Mouse (Mus musculus) hindbrain, embryonic 11.5 days (tissue): Measurements from ENCODE around the gene Draxin. TPM values are rescaled to one million over a fixed set of nuclear protein-coding genes. Genes with fewer than 3 reads are reported as not detected.

ENCODE experiments used
- ATAC-seq: fragments of 200-750 bp; cut with Nextera tagmentation; 2 replicates; pipeline ENCODE4 v1.8.0; 2017; ENCODE audit warnings: mild to moderate bottlenecking, moderate TSS enrichment, moderate library complexity; ENCODE audit not compliant: low FRiP score
- DNase-seq: peaks from one replicate; pipeline ENCODE4 v3.0.0-alpha.2; 2015; ENCODE audit warnings: low spot score
- H3K27ac ChIP-seq: fragments of 300-500 bp; sonication (generic); 2 replicates; pipeline ENCODE4 v1.5.1; 2014; ENCODE audit warnings: mild to moderate bottlenecking, low read depth, low read length
- H3K27me3 ChIP-seq: fragments of 300-500 bp; sonication (generic); 2 replicates; pipeline ENCODE4 v1.6.1; 2014; ENCODE audit warnings: mild to moderate bottlenecking, low read length, moderate library complexity, mixed read lengths; ENCODE audit not compliant: control insufficient read depth, insufficient read depth
- H3K36me3 ChIP-seq: fragments of 300-500 bp; sonication (generic); 2 replicates; pipeline ENCODE4 v1.6.1; 2014; ENCODE audit warnings: mild to moderate bottlenecking, low read length, moderate library complexity, mixed read lengths; ENCODE audit not compliant: control insufficient read depth, insufficient read depth
- H3K4me1 ChIP-seq: fragments of 300-500 bp; sonication (generic); replicated peaks from 2 replicates; pipeline ENCODE4 v1.6.1; 2014; ENCODE audit warnings: low read length, mixed read lengths; ENCODE audit not compliant: control insufficient read depth, insufficient read depth
- H3K4me2 ChIP-seq: fragments of 300-500 bp; sonication (generic); replicated peaks from 2 replicates; pipeline ENCODE4 v1.6.1; 2014; ENCODE audit warnings: mild to moderate bottlenecking, low read depth, low read length
- H3K4me3 ChIP-seq: fragments of 300-500 bp; sonication (generic); 2 replicates; pipeline ENCODE4 v1.5.1; 2014; ENCODE audit warnings: low read depth, low read length
- H3K9ac ChIP-seq: fragments of 300-500 bp; sonication (generic); 2 replicates; pipeline ENCODE4 v1.6.1; 2014; ENCODE audit warnings: low read depth, low read length
- H3K9me3 ChIP-seq: fragments of 300-500 bp; sonication (generic); 2 replicates; pipeline ENCODE4 v1.6.1; 2016; ENCODE audit warnings: low read length; ENCODE audit not compliant: control insufficient read depth
- WGBS: fragments of 180-500 bp; shearing (Covaris S2); extraction: QIAGEN DNeasy Blood & Tissue Kit; methylation state at CpG from one replicate; pipeline ENCODE4 v1.1.7; 2014; 5-methylcytosine and 5-hydroxymethylcytosine counted together
- polyA plus RNA-seq: library from polyadenylated mRNA; unstranded; fragments of >200 nt; fragmentation: Nextera tagmentation; extraction: Ambion mirVana; gene quantifications from 2 replicates; pipeline ENCODE4 v1.2.1, GENCODE M21; 2014

The Draxin gene
- polyA plus RNA-seq, 1 experiment from 2014 or later = 13.8 TPM

DNA sequence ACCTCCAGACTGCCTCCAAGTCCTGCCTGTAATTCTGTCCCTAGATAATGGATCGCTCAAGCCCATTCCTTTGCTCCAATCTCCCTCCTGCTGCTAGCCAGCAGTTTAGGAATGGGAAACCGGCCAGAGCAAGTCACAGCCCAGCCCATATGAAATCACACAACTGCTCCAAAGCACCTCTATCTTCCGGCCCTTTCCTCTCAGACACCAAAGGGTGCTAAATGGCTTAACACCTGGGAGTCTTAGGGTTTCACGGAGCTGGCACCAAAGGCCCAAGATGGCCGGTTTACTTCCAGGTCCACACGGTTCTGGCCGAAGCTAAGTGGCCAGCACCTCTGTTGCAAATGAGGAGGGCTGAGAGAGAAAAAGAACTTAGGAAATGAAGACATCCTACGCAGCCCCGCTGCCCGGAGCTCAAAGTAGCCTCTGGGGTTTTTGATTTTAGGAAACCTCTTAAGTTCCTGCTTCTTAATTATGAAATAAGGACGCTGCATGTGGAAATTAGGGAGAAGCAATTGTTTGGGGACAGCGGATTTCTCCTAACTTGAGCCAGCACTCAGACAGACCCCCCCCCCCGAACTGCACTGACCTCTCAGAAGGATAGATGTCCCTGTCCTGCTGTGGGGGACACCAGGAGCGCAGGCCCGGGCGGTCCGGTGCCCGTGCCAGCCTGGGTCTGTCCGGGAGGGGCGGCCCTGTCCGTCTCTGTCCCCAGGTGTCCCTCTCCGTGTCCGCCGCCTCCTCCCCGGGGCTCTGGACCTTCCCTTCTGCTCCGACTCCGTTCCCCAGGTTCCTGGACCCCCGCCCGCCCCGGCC, 43.2 kb downstream of the Draxin start:
- DNase-seq (no peak), ATAC-seq (peak; percentile 67)
- no peaks in the 10 kb centered on the region for H3K36me3 ChIP-seq
- no peak overlapping the region for H3K27ac ChIP-seq
- peaks cover 5% of the 10 kb centered on the region for H3K4me1 ChIP-seq
- peak overlapping the region; percentile 65 for H3K4me2 ChIP-seq
- H3K9ac ChIP-seq = peak overlapping the region; percentile 62
- WGBS = 3% methylated on average over 30 of the region's 30 CpGs
- peak overlapping the region; percentile 49 for H3K4me3 ChIP-seq
- no peaks in the 10 kb centered on the region for H3K9me3 ChIP-seq
- H3K27me3 ChIP-seq = no peaks in the 10 kb centered on the region

DNA sequence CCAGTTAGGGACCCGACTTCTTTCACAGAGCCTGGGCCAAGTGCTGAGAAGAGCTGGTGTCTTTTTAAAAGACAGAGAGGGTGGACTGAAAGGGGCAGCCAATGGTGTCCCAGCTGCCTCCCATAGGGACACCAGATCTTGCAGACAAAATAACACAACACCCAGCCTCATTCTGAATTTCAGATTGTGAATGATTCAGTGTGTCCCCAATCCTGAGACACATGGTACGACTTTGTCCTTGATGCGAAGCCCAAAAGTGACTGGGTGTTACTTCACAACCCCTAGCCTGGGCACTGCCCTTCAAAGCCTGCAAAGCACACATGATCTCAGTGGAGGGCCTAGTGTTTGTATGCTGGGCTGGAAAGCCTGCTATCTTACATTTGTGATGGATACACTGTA, 44.6 kb downstream of the Draxin start:
- 65% methylated on average over 3 of the region's 3 CpGs for WGBS
- no peak for DNase-seq
- Histone ChIP-seq H3K4me2 (no peak overlapping the region), H3K4me1 (peaks cover 5% of the 10 kb centered on the region), H3K27ac (no peak overlapping the region), H3K9me3 (no peaks in the 10 kb centered on the region), H3K36me3 (no peaks in the 10 kb centered on the region), H3K9ac (no peak overlapping the region), H3K4me3 (no peak overlapping the region), H3K27me3 (no peaks in the 10 kb centered on the region)
- no peak for ATAC-seq

GRCm38 (mm10) chr4:148085131-148085906, 45.2 kb downstream of the Draxin start:
- H3K27ac ChIP-seq = no peak overlapping the region
- no peaks in the 10 kb centered on the region for H3K36me3 ChIP-seq
- DNase-seq (no peak), ATAC-seq (no peak)
- no peak overlapping the region for H3K4me2 ChIP-seq
- peaks cover 5% of the 10 kb centered on the region for H3K4me1 ChIP-seq
- no peaks in the 10 kb centered on the region for H3K9me3 ChIP-seq
- WGBS = 38% methylated on average over 8 of the region's 10 CpGs
- no peak overlapping the region for H3K9ac ChIP-seq
- no peaks in the 10 kb centered on the region for H3K27me3 ChIP-seq
- no peak overlapping the region for H3K4me3 ChIP-seq

DNA sequence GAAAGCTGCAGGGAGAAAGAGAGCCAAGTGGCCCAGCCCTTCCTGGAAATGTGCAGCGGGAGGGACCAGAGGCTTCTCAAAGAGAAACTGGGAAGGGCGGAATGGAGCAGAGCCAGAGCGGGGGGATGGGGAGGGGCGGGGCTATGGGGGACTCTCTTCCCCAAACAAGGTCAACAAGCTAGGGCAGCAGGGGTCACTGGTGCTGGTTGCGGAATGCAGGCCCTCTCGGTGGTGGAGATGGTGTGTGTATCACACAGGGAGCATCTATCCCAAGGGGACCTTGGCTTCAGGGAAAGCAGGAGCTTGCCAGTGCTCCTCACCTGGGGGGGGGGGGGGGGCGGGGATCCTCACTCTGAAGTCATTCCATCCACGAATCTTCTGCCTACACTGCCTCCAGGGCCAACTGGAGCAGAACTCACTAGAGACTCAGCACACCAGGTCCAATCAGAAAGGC, 46.2 kb downstream of the Draxin start:
- WGBS = 8% methylated on average over 8 of the region's 8 CpGs
- Histone ChIP-seq H3K9me3 (no peaks in the 10 kb centered on the region), H3K4me2 (no peak overlapping the region), H3K27me3 (no peaks in the 10 kb centered on the region), H3K4me1 (peaks cover 5% of the 10 kb centered on the region), H3K9ac (no peak overlapping the region), H3K27ac (no peak overlapping the region), H3K36me3 (no peaks in the 10 kb centered on the region), H3K4me3 (no peak overlapping the region)
- ATAC-seq = no peak
- DNase-seq = no peak

GRCm38 (mm10) chr4:148083176-148083899, 47.2 kb downstream of the Draxin start:
- DNase-seq (no peak), ATAC-seq (no peak)
- no peak overlapping the region for H3K9ac ChIP-seq
- no peaks in the 10 kb centered on the region for H3K9me3 ChIP-seq
- H3K27ac ChIP-seq = no peak overlapping the region
- H3K36me3 ChIP-seq = no peaks in the 10 kb centered on the region
- H3K4me3 ChIP-seq = no peak overlapping the region
- H3K4me1 ChIP-seq = peaks cover 5% of the 10 kb centered on the region
- no peaks in the 10 kb centered on the region for H3K27me3 ChIP-seq
- no peak overlapping the region for H3K4me2 ChIP-seq
- WGBS = 50% methylated on average over 21 of the region's 21 CpGs

DNA sequence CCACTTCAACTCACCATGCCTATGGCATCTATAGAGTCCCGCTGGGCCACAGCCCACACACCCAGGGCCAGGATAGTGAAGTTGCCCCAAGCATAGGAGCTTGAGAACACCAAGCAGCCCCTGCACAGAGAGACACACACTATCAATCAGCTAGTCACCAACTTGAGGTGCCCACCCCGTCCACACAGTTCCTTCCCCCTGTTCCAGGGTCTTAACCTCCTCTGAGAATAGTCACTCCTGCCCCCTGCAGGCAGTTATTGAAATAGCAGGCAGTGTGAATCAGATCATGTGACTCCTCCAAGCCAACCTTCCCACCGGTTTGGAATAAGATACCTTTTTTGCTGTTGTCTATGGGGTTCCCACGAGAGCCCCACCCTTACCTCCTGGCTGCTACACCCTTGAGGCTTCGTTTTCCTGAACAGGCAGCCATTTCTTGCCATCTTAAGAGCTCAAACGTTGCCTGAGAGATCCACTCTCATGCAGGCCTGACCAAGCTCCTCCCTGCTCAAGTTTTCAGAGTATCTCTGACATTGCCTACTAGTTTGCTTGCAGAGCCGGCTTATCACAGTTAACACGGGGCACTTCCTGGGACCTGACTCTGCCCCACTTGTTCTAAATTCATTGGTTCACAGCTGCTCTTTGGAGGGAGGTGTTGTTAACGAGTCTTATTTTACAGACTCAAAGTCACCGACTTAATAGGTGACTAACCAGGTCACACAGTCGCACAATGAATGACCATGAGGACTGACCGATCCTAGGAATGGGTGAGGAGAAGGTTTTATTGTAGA, 48.0 kb downstream of the Draxin start:
- Histone ChIP-seq H3K27me3 (no peaks in the 10 kb centered on the region), H3K27ac (no peak overlapping the region), H3K36me3 (no peaks in the 10 kb centered on the region), H3K4me2 (no peak overlapping the region), H3K4me3 (no peak overlapping the region), H3K4me1 (peaks cover 5% of the 10 kb centered on the region; the same call in 1 of the 2 replicates), H3K9ac (no peak overlapping the region), H3K9me3 (no peaks in the 10 kb centered on the region)
- peak; percentile 33; the same call in 1 of the 2 replicates for ATAC-seq
- peak; percentile 80 for DNase-seq
- 56% methylated on average over 12 of the region's 12 CpGs for WGBS

GRCm38 (mm10) chr4:148081201-148081600, 49.3 kb downstream of the Draxin start:
- no peak overlapping the region for H3K9ac ChIP-seq
- H3K4me1 ChIP-seq = peaks cover 5% of the 10 kb centered on the region; the same call in 1 of the 2 replicates
- no peaks in the 10 kb centered on the region for H3K27me3 ChIP-seq
- H3K9me3 ChIP-seq = no peaks in the 10 kb centered on the region
- no peak overlapping the region for H3K4me2 ChIP-seq
- H3K27ac ChIP-seq = no peak overlapping the region
- ATAC-seq (no peak), DNase-seq (no peak)
- H3K36me3 ChIP-seq = no peaks in the 10 kb centered on the region
- WGBS = 93% methylated on average over 10 of the region's 10 CpGs
- H3K4me3 ChIP-seq = no peak overlapping the region

DNA sequence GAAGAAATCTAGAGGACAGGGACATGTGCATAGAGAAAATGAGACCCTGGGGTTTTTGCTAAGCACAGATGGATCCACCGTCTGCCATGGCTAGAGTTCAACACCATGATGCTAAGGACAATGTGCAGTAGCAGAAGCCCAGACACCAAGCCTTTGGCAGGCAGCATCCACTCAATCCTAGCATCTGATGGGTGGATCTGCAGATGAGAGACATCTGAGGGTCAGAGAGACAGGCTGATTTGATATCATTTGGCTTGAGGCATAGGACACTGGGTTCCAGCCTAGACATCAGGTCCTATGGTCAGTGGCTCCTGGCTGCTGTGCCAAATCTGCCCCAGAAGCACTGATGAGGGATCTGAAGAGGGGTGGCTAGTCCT, 49.9 kb downstream of the Draxin start:
- Histone ChIP-seq H3K9me3 (no peaks in the 10 kb centered on the region), H3K4me1 (peaks cover 3% of the 10 kb centered on the region; the same call in 1 of the 2 replicates), H3K4me3 (no peak overlapping the region), H3K4me2 (no peak overlapping the region), H3K9ac (no peak overlapping the region), H3K27ac (no peak overlapping the region), H3K27me3 (no peaks in the 10 kb centered on the region), H3K36me3 (no peaks in the 10 kb centered on the region)
- ATAC-seq (no peak), DNase-seq (no peak)
- 100% methylated on average over 1 of the region's 1 CpGs for WGBS
